Mouse (Mus musculus) adrenal gland, adult 8-10 months (tissue): ENCODE measurements around the gene Ednrb. TPM values are rescaled to one million over a fixed set of nuclear protein-coding genes. Genes with fewer than 3 reads are reported as not detected.

Experiments
- total RNA-seq, 4 experiments: library from RNA; stranded (reverse); gene quantifications; 2 replicates each; pipeline ENCODE4 v1.2.4; 2022

The Ednrb gene
- total RNA-seq, 4 experiments from 2014 or later = 41.5 to 51.0 (median 42.6) TPM

Other genes starting within 250 kb of the Ednrb start
- gene Slain1, start 194.2 kb downstream of the Ednrb start, total RNA-seq = 1 to 10 TPM; 2.5 to 3.9 (median 3.5) TPM